Comparison of ENCODE assay signal across 8 mouse cellular contexts in the genomic region with DNA sequence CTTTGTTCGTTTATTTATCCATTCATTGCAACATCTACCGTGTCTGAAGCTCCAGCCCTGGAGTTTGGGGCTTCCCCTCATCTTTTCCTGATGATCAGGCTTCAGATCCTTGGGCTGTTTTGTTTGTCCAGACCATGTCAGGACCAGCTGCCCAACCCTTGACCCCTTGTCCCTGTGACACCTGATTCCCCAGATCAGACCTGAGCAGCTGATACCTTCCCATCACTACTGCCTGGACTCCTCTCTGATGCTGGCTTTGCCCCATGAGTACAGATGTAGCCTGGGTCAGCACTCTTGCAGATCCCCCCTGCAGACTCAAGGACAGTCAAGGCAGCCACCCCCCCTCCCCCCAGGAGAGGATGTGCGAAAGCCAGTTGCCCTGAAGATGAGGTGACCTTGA. TPM values are rescaled to one million over a fixed set of nuclear protein-coding genes. Genes with fewer than 3 reads are reported as not detected.
DNase-seq lines count a peak whose midpoint lies in the region; ATAC-seq and TF ChIP-seq lines count a peak whose summit lies in the region.
"Had no signal": no experiment of that assay in that cellular context is flagged by ENCODE, and none has a peak within 500 bp of the region (broad histone marks: within the 10 kb centered on the region; RNA-seq: fewer than 3 reads in every experiment).

No protein-coding gene starts in this region.

- peak overlapping the region; percentile 97 for H3K4me2 ChIP-seq in lung, embryonic 16.5 days (ENCODE audit: low read depth, low read length)
- H3K4me2 ChIP-seq in forebrain, embryonic 15.5 days (replicated peaks), result peak overlapping the region; percentile 91
- H3K4me2 ChIP-seq in limb, embryonic 14.5 days (replicated peaks; ENCODE audit: low read depth, low read length, severe bottlenecking), result peak overlapping the region; percentile 72
- H3K4me2 ChIP-seq in stomach, embryonic 16.5 days (ENCODE audit: low read depth, low read length), result peak overlapping the region; percentile 99

- H3K27ac ChIP-seq in lung, embryonic 16.5 days (ENCODE audit: low read length), result 0 out of 2 replicates have a peak overlapping the region, but pooled peaks have one; percentile 22
- peak overlapping the region; percentile 99 for H3K27ac ChIP-seq in forebrain, embryonic 15.5 days (replicated peaks)
- H3K27ac ChIP-seq in limb, embryonic 14.5 days (replicated peaks; ENCODE audit: low read depth, low read length), result 0 out of 2 replicates have a peak overlapping the region, but pooled peaks have one; percentile 13
- no peak overlapping the region for H3K27ac ChIP-seq in stomach, embryonic 16.5 days (ENCODE audit: low read length)

- peaks cover 31% of the 10 kb centered on the region for H3K4me1 ChIP-seq in lung, embryonic 16.5 days (replicated peaks; ENCODE audit: control insufficient read depth, insufficient read depth, low read length)
- H3K4me1 ChIP-seq in forebrain, embryonic 15.5 days, result peaks cover 58% of the 10 kb centered on the region
- peaks cover 42% of the 10 kb centered on the region for H3K4me1 ChIP-seq in limb, embryonic 14.5 days (ENCODE audit: control insufficient read depth, insufficient read depth, low read length)
- peaks cover 20% of the 10 kb centered on the region for H3K4me1 ChIP-seq in stomach, embryonic 16.5 days (ENCODE audit: control insufficient read depth, insufficient read depth, low read length)

- no peak for DNase-seq in lung, adult 18-20 months
- DNase-seq in limb, embryonic 14.5 days (ENCODE audit: low spot score), result no peak
- DNase-seq in cerebellum, postnatal 36 days, result no peak
- no peak for DNase-seq in right cerebral cortex, postnatal 25 days
- DNase-seq: gastrocnemius, adult 2 months had no signal

- TF ChIP-seq POLR2A in limb, embryonic 14.5 days (IDR thresholded peaks at IDR 0.05; ENCODE audit: borderline replicate concordance, extremely low read depth, insufficient read depth, insufficient read length), result no peak

- H3K27me3 ChIP-seq in lung, embryonic 16.5 days (ENCODE audit: control insufficient read depth, insufficient read depth, low read depth, low read length), result no peaks in the 10 kb centered on the region
- no peaks in the 10 kb centered on the region for H3K27me3 ChIP-seq in forebrain, embryonic 15.5 days
- no peaks in the 10 kb centered on the region for H3K27me3 ChIP-seq in limb, embryonic 14.5 days (ENCODE audit: control insufficient read depth, insufficient read depth, low read length)
- H3K27me3 ChIP-seq in stomach, embryonic 16.5 days (ENCODE audit: control insufficient read depth, insufficient read depth, low read length), result no peaks in the 10 kb centered on the region; the same call in 1 of the 2 replicates

- peak overlapping the region; percentile 88 for H3K9ac ChIP-seq in lung, embryonic 16.5 days (ENCODE audit: low read length)
- peak overlapping the region; percentile 100 for H3K9ac ChIP-seq in forebrain, embryonic 15.5 days (replicated peaks)
- peak overlapping the region; percentile 93 for H3K9ac ChIP-seq in limb, embryonic 14.5 days (ENCODE audit: low read depth, low read length, severe bottlenecking)
- peak overlapping the region; percentile 92 for H3K9ac ChIP-seq in stomach, embryonic 16.5 days (ENCODE audit: low read length)

- no peaks in the 10 kb centered on the region for H3K36me3 ChIP-seq in lung, embryonic 16.5 days (ENCODE audit: control insufficient read depth, insufficient read depth, low read length)
- peaks cover 18% of the 10 kb centered on the region; the same call in 1 of the 2 replicates for H3K36me3 ChIP-seq in forebrain, embryonic 15.5 days
- H3K36me3 ChIP-seq in limb, embryonic 14.5 days (ENCODE audit: control insufficient read depth, insufficient read depth, low read length), result peaks cover 31% of the 10 kb centered on the region
- H3K36me3 ChIP-seq in stomach, embryonic 16.5 days (ENCODE audit: control insufficient read depth, insufficient read depth, low read length), result no peaks in the 10 kb centered on the region

- peak overlapping the region; percentile 79 for H3K4me3 ChIP-seq in lung, embryonic 16.5 days (ENCODE audit: low read length)
- H3K4me3 ChIP-seq in forebrain, embryonic 15.5 days, result peak overlapping the region; percentile 96
- H3K4me3 ChIP-seq in limb, embryonic 14.5 days (replicated peaks; ENCODE audit: low read length), result peak overlapping the region; percentile 97
- peak overlapping the region; percentile 92 for H3K4me3 ChIP-seq in stomach, embryonic 16.5 days (replicated peaks; ENCODE audit: low read length)

- ATAC-seq in lung, embryonic 16.5 days (ENCODE audit: low read depth), result no peak
- ATAC-seq in forebrain, embryonic 15.5 days (replicated peaks), result no peak
- no peak for ATAC-seq in limb, embryonic 14.5 days (ENCODE audit: low FRiP score, low read depth)
- ATAC-seq in stomach, embryonic 16.5 days (ENCODE audit: insufficient read depth, low FRiP score), result no peak

- 8% methylated on average over 3 of the region's 3 CpGs for WGBS in lung, embryonic 16.5 days
- 7% methylated on average over 3 of the region's 3 CpGs for WGBS in forebrain, embryonic 15.5 days
- WGBS in limb, embryonic 14.5 days, result 11% methylated on average over 3 of the region's 3 CpGs
- WGBS in stomach, embryonic 16.5 days, result 20% methylated on average over 3 of the region's 3 CpGs

- H3K9me3 ChIP-seq in lung, embryonic 16.5 days (ENCODE audit: control insufficient read depth, low read length), result no peaks in the 10 kb centered on the region
- H3K9me3 ChIP-seq in forebrain, embryonic 15.5 days, result no peaks in the 10 kb centered on the region
- H3K9me3 ChIP-seq in limb, embryonic 14.5 days (ENCODE audit: control insufficient read depth, low read length), result no peaks in the 10 kb centered on the region
- H3K9me3 ChIP-seq in stomach, embryonic 16.5 days (replicated peaks; ENCODE audit: control insufficient read depth, low read length), result no peaks in the 10 kb centered on the region

RNA-seq across cellular contexts. Expression of a gene that starts 1.7 kb away (rescaled TPM):
- polyA plus RNA-seq in lung, embryonic 16.5 days (2015; fragmentation: Nextera tagmentation; extraction: Ambion mirVana), result 14.0 and 16.5 TPM in 2 replicates
- polyA plus RNA-seq in forebrain, embryonic 15.5 days (2015; fragmentation: Nextera tagmentation; extraction: Ambion mirVana), result 336 and 348 TPM in 2 replicates
- polyA plus RNA-seq in limb, embryonic 14.5 days (2012; rRNA removed), result 47.9 and 68.3 TPM in 2 replicates
- 50.9 and 59.6 TPM in 2 replicates for polyA plus RNA-seq in limb, embryonic 14.5 days (2014; fragmentation: Nextera tagmentation; extraction: Ambion mirVana)
- 8.1 and 9.7 TPM in 2 replicates for polyA plus RNA-seq in stomach, embryonic 16.5 days (2015; fragmentation: Nextera tagmentation; extraction: Ambion mirVana)
